Mouse (Mus musculus) thymus, postnatal 25 days (tissue): Measurements from ENCODE around the gene Polg2.
A peak's percentile ranks its signal among the peaks of the same experiment; 100 is the strongest.
"Not testable (repeated sequence)": the region's sequence is repeated elsewhere in the genome, so short reads cannot be mapped to it uniquely, and the experiment has no call there.

Experiments used
- DNase-seq: peaks from one replicate; pipeline ENCODE4 v3.0.0; 2022

Gene Polg2

GRCm38 (mm10) chr11:106788775-106789459 lies 9.6 kb upstream of the Polg2 start, which contains the start of the genes Ddx5 and Cep95:
TSS of gene Ddx5 (minus strand) at chr11:106789185.
TSS of gene Cep95 (plus strand) at chr11:106789252.
- DNase-seq, result peak; percentile 99

DNA sequence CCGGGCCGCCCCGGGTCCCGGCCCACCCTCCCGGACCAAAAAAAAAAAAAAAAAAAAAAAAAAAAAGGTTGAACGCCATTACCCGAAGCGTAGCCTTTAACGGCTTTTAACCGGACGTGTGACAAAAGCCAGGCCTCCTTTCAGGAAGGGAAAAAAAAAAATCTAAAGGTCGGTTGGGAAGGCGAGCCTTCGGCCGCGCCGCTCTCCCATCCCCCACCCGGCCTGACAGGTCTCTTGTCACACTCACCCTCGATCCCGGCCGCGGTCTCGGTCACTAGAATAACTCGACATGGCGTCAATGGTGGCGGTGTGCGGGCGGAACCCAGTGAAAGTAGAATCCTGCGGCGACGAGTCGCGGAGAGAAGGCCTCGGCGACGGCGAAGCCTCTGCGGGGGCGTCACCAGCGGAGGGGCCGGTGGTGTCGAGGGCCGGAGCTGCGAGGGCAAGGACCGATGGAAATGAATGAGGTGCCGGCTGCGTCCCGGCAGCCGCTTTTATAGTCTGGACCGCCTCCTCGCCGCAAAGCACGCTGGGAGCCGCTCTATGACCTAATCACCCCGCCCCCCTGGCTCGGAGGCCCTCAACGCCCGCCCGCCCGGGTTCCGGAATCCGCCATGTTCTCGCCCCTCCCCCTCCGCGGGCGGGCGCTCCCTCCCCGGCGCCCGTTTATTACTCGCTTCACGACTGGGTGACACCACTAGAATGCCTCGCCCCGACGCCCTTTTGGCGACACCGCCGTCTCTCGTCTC lies 8.9 kb upstream of the Polg2 start:
- DNase-seq, result peak; percentile 99

- peak; percentile 89 for DNase-seq
Observed at GRCm38 (mm10) chr11:106787131-106788025, 8.0 kb upstream of the Polg2 start.

- no peak for DNase-seq
Observed at GRCm38 (mm10) chr11:106785043-106785442, 5.7 kb upstream of the Polg2 start.

- no peak for DNase-seq
Observed at GRCm38 (mm10) chr11:106784476-106784875, 5.1 kb upstream of the Polg2 start.

DNA sequence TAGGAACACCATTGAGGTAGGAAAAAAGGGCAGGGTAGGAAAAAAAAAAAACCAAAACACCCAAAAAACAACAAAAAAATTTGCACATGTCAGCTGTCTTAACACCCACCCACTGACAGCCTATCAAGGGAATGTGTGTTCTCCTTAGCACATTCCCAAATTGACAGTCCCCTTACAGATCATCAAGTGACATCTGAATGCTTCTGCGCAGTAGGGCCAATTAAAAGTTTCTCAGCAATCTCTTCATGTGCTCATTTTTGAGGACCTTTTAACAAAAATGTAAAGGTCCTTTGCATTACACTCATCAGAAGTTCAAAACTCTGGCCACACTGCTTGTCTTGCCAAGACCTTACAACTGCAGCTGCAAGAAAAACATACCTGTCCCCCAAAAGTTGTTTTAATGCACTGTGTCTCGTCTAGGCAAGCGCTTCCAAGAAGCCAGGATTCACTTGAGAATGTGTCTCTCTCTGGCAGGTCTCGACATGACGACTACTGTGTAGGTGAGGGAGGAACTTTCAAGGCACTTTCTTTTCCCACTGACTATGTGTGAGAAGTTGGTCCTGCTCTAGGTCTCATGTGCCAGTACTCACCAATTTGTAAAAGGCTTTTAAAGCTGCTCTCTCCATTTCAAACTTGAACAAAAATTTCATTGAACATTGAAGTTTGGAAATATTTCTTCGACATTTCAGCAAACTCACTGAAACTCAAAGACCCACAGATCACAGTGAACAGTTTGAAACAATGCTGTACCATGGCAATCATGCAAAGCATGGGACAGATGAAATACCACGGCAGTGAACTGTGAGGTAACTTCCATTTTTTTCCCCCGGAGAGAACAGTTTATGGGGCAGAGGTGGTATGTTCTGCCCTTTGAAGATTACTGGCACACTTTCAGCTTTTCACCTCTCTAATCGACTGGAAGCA lies 3.8 kb upstream of the Polg2 start:
- DNase-seq, result no peak

- not testable (repeated sequence) for DNase-seq
Observed at GRCm38 (mm10) chr11:106782271-106782670, 2.9 kb upstream of the Polg2 start.

- DNase-seq, result no peak
Observed at GRCm38 (mm10) chr11:106780590-106781220, 1.4 kb upstream of the Polg2 start.

- DNase-seq, result peak; percentile 18
Observed at GRCm38 (mm10) chr11:106780089-106780425, 720 bp upstream of the Polg2 start.

- DNase-seq, result no peak
Observed at GRCm38 (mm10) chr11:106778589-106779387, 549 bp downstream of the Polg2 start.

GRCm38 (mm10) chr11:106778132-106778531 lies 1.2 kb downstream of the Polg2 start:
- no peak for DNase-seq

DNA sequence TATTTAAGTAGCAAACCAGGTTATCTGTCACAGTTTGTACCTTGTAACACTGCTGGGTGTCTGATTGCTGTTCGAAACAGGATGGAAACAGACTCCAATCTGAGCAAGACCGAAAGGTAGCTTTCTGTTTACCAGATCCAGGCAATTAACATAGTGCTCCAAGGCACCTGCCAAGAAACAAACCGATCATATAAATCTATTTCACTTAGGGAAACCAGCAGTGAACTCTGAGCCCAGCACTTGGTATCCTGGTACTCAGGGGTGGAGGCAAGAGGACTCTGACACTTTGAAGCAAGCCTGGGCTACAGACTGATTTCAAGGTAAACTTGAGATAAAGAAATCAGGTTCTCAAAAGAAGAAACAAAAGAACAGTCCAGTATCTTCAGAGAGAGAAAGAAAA lies 1.9 kb downstream of the Polg2 start:
- DNase-seq, result no peak

GRCm38 (mm10) chr11:106776960-106777359 lies 2.4 kb downstream of the Polg2 start:
- DNase-seq, result no peak

- DNase-seq, result no peak
Observed at GRCm38 (mm10) chr11:106773061-106773460, 6.3 kb downstream of the Polg2 start.

DNA sequence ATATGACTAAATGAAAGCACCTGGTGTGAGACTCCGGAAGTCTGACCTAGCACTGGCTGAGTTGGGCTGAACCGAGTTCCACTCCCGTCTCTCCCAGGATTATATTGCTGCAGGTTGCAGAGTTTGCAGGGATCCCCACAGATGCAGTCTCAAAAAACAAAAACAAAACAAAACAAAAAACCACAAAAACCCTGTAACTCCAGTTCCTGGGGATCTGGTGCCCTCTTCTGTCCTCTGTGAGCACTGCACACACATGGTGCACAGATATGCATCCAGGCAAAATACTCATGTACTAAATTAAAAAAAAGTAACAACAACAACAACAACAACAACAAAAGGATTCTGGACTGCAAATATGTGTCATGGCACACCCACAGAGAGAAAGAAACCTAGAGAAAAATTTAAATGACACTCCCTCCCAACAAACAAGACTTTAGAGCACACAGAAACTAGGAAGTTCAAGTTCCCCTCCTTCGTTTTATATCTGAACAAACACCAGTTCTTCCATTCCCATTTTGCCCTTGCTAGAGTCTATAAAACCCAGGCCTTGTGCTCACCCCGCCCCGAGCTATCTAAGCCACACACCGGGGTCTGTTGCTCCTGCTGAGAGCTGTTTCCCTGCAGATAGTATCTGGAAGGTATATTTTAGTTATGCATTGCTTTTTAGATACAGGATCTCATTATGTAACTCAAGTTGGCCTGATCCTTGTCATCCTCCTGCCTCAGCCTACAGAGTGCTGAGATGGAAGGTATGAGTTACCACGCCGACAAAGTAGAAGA lies 9.0 kb downstream of the Polg2 start:
- DNase-seq, result peak; percentile 62

- no peak for DNase-seq
Observed at GRCm38 (mm10) chr11:106767516-106767915, 11.8 kb downstream of the Polg2 start.

- DNase-seq, result no peak
Observed at GRCm38 (mm10) chr11:106766611-106767162, 12.7 kb downstream of the Polg2 start.

GRCm38 (mm10) chr11:106762800-106763185 lies 16.5 kb downstream of the Polg2 start:
- DNase-seq, result no peak

GRCm38 (mm10) chr11:106762139-106762799 lies 17.1 kb downstream of the Polg2 start:
- DNase-seq, result peak; percentile 55
